In genomic region chr3:97185098-97185860, GRCm38 (mm10) we compare ENCODE assay signal across 9 mouse cellular contexts. TPM values are rescaled to one million over a fixed set of nuclear protein-coding genes. Genes with fewer than 3 reads are reported as not detected.
DNase-seq lines count a peak whose midpoint lies in the region; ATAC-seq and TF ChIP-seq lines count a peak whose summit lies in the region.
"Had no signal": no experiment of that assay in that cellular context is flagged by ENCODE, and none has a peak within 500 bp of the region (broad histone marks: within the 10 kb centered on the region; RNA-seq: fewer than 3 reads in every experiment).

No protein-coding gene starts in this region.

- no peak for TF ChIP-seq POLR2A in testis, adult 2 months (IDR thresholded peaks at IDR 0.05; ENCODE audit: control insufficient read depth, low read depth, low read length)

- no peak overlapping the region for H3K9ac ChIP-seq in forebrain, embryonic 13.5 days
- no peak overlapping the region for H3K9ac ChIP-seq in hindbrain, postnatal 0 days (replicated peaks; ENCODE audit: low read length)

- no peak overlapping the region for H3K4me2 ChIP-seq in forebrain, embryonic 13.5 days
- no peak overlapping the region for H3K4me2 ChIP-seq in hindbrain, postnatal 0 days (ENCODE audit: low read depth, low read length)

- H3K27me3 ChIP-seq in testis, adult 2 months (ENCODE audit: control insufficient read depth, insufficient read depth, low read length) = no peaks in the 10 kb centered on the region
- no peaks in the 10 kb centered on the region for H3K27me3 ChIP-seq in forebrain, embryonic 13.5 days
- no peaks in the 10 kb centered on the region for H3K27me3 ChIP-seq in hindbrain, postnatal 0 days (ENCODE audit: insufficient read depth, low read length)

- 46% methylated on average over 10 of the region's 10 CpGs for WGBS in forebrain, embryonic 13.5 days
- WGBS in hindbrain, postnatal 0 days = 47% methylated on average over 10 of the region's 10 CpGs

- H3K27ac ChIP-seq in testis, adult 2 months (ENCODE audit: control insufficient read depth, insufficient read depth, low read depth, low read length) = no peak overlapping the region
- no peak overlapping the region for H3K27ac ChIP-seq in forebrain, embryonic 13.5 days
- H3K27ac ChIP-seq in hindbrain, postnatal 0 days = no peak overlapping the region

- no peak overlapping the region for H3K4me3 ChIP-seq in testis, adult 2 months (ENCODE audit: control insufficient read depth, low read depth, low read length)
- no peak overlapping the region for H3K4me3 ChIP-seq in forebrain, embryonic 13.5 days
- H3K4me3 ChIP-seq in hindbrain, postnatal 0 days (ENCODE audit: low read length) = no peak overlapping the region
- H3K4me3 ChIP-seq: megakaryocyte, embryonic 14.5 days had no signal

- H3K9me3 ChIP-seq in forebrain, embryonic 13.5 days (replicated peaks) = no peaks in the 10 kb centered on the region
- H3K9me3 ChIP-seq in hindbrain, postnatal 0 days (ENCODE audit: low read length) = no peaks in the 10 kb centered on the region
- H3K9me3 ChIP-seq: megakaryocyte, embryonic 14.5 days had no signal

- peak; percentile 67; the same call in 1 of the 2 replicates for TF ChIP-seq CTCF in testis, adult 2 months (IDR thresholded peaks at IDR 0.05; ENCODE audit: control insufficient read depth, insufficient read depth, insufficient replicate concordance, low read depth, low read length)
- peak; percentile 91 for TF ChIP-seq CTCF in hindbrain, postnatal 0 days (IDR thresholded peaks at IDR 0.05; ENCODE audit: low read depth)

- H3K36me3 ChIP-seq in testis, adult 2 months (ENCODE audit: control insufficient read depth, insufficient read depth, low read length) = no peaks in the 10 kb centered on the region
- no peaks in the 10 kb centered on the region for H3K36me3 ChIP-seq in forebrain, embryonic 13.5 days (ENCODE audit: poor library complexity, severe bottlenecking)
- H3K36me3 ChIP-seq in hindbrain, postnatal 0 days (ENCODE audit: insufficient read depth, low read length) = no peaks in the 10 kb centered on the region

- no peaks in the 10 kb centered on the region for H3K4me1 ChIP-seq in testis, adult 2 months (ENCODE audit: control insufficient read depth, insufficient read depth, low read length)
- H3K4me1 ChIP-seq in forebrain, embryonic 13.5 days = no peaks in the 10 kb centered on the region
- peaks cover 4% of the 10 kb centered on the region; the same call in 1 of the 2 replicates for H3K4me1 ChIP-seq in hindbrain, postnatal 0 days (ENCODE audit: insufficient read depth, low read length)

- ATAC-seq in forebrain, embryonic 13.5 days = peak; percentile 65
- peak; percentile 48; the same call in 1 of the 2 replicates for ATAC-seq in hindbrain, postnatal 0 days
- peak; percentile 73 for ATAC-seq in megakaryocyte-erythroid progenitor cell, adult 5-6 weeks (replicated peaks; ENCODE audit: low FRiP score, low TSS enrichment, poor library complexity, severe bottlenecking)

- DNase-seq in testis, postnatal 14 days (ENCODE audit: low spot score) = no peak
- DNase-seq in c-Kit-positive CD71-positive TER-119-negative erythroid progenitor cells, embryonic 14.5 days (ENCODE audit: low read depth) = peak; percentile 34
- DNase-seq in hindbrain, postnatal 0 days (ENCODE audit: low spot score) = peak; percentile 92
- DNase-seq in layer of hippocampus, postnatal 36 days = peak; percentile 48 to 51
- peak; percentile 36 for DNase-seq in skeletal muscle tissue, adult 2 months (ENCODE audit: low read depth, low spot score)

RNA-seq across cellular contexts. Expression of gene Acp6, which starts 26.7 kb away (rescaled TPM):
- 10.3 and 10.8 TPM in 2 replicates for polyA plus RNA-seq in testis, adult 2 months (2012; rRNA removed)
- polyA plus RNA-seq in forebrain, embryonic 13.5 days (2015; fragmentation: Nextera tagmentation; extraction: Ambion mirVana) = 21.8 and 26.8 TPM in 2 replicates
- 11.4 and 18.2 TPM in 2 replicates for total RNA-seq in hindbrain, postnatal 0 days (2014; rRNA removed)
- polyA plus RNA-seq in hindbrain, postnatal 0 days (2015; fragmentation: Nextera tagmentation; extraction: Ambion mirVana) = 14.9 and 15.8 TPM in 2 replicates
- total RNA-seq in layer of hippocampus, postnatal 36 days (2021) = 10 to 100 TPM; 31.8 to 36.3 TPM
- 52.5 and 68.5 TPM in 2 replicates for total RNA-seq in megakaryocyte-erythroid progenitor cell, adult 5-6 weeks (2014; fragmentation: Nextera tagmentation)
- total RNA-seq in megakaryocyte-erythroid progenitor cell, adult 5-6 weeks (2017) = 26.0 and 39.8 TPM in 2 replicates
